ENCODE assay signal across 27 mouse cellular contexts in the genomic region with DNA sequence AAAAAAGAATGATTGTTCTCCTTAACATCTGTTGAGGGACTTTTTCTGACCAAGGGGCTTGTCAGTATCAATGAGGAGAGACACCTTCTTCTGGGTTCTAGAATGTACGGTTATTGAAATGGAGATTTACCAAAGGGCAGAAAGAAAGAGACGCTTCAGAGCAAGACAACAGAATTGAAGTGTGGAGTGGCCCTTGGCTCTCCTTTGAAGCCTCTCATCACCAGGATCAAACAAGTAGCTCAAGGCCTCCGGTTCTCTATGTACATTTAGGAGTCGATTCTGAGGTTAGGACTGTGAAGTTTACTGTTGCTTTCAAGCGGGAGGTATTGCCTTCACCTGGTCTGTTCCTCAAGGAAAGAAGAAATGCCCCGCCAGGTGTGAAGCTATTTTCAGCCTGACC.
"Had no signal": no experiment of that assay in that cellular context is flagged by ENCODE, and none has a peak within 500 bp of the region (broad histone marks: within the 10 kb centered on the region; RNA-seq: fewer than 3 reads in every experiment).

No protein-coding gene starts in this region.

- DNase-seq: gastrocnemius, adult 2 months; gastrocnemius, postnatal 10 days; gastrocnemius, postnatal 25 days; heart, adult 18-20 months; heart, postnatal 10 days; heart, postnatal 4 days; kidney, adult 18-20 months; kidney, adult 8-10 months; kidney, postnatal 10 days; kidney, postnatal 25 days; kidney, postnatal 4 days; layer of hippocampus, adult 9-11 months; layer of hippocampus, postnatal 36 days; left cerebral cortex, postnatal 4 days had no signal

- H3K27ac ChIP-seq: gastrocnemius, adult 2 months; heart, embryonic 10.5 days; hindbrain, embryonic 10.5 days; hindbrain, embryonic 12.5 days; hindbrain, embryonic 14.5 days; intestine, embryonic 15.5 days; limb, embryonic 13.5 days; limb, embryonic 15.5 days; liver, embryonic 12.5 days; liver, embryonic 14.5 days had no signal

- H3K4me3 ChIP-seq: gastrocnemius, adult 2 months; heart, embryonic 10.5 days; heart, embryonic 12.5 days; hindbrain, embryonic 10.5 days; hindbrain, embryonic 12.5 days; intestine, embryonic 15.5 days; limb, embryonic 13.5 days; limb, embryonic 15.5 days; liver, embryonic 12.5 days had no signal

- H3K9me3 ChIP-seq: heart, embryonic 10.5 days; heart, embryonic 12.5 days; hindbrain, embryonic 10.5 days; hindbrain, embryonic 12.5 days; intestine, embryonic 15.5 days; limb, embryonic 13.5 days; limb, embryonic 15.5 days; liver, embryonic 12.5 days had no signal

- H3K9ac ChIP-seq: heart, embryonic 12.5 days; hindbrain, embryonic 12.5 days; hindbrain, embryonic 14.5 days; intestine, embryonic 15.5 days; limb, embryonic 13.5 days; limb, embryonic 15.5 days; liver, embryonic 12.5 days; liver, embryonic 14.5 days had no signal

- H3K4me2 ChIP-seq: heart, embryonic 12.5 days; hindbrain, embryonic 12.5 days; hindbrain, embryonic 14.5 days; intestine, embryonic 15.5 days; limb, embryonic 13.5 days; limb, embryonic 15.5 days; liver, embryonic 12.5 days had no signal

- H3K27me3 ChIP-seq: heart, embryonic 12.5 days; intestine, embryonic 15.5 days had no signal

- H3K36me3 ChIP-seq: heart, embryonic 10.5 days; heart, embryonic 12.5 days; hindbrain, embryonic 10.5 days; hindbrain, embryonic 12.5 days; intestine, embryonic 15.5 days; limb, embryonic 13.5 days; limb, embryonic 15.5 days; liver, embryonic 12.5 days had no signal

- ATAC-seq: hindbrain, embryonic 16.5 days; inflammation-experienced regulatory T-cells, adult 6 months; intestine, embryonic 15.5 days; intestine, postnatal 0 days; liver, embryonic 12.5 days had no signal
